Mouse (Mus musculus) heart, embryonic 10.5 days (tissue): ENCODE data around the gene Bsg. TPM values are rescaled to one million over a fixed set of nuclear protein-coding genes. Genes with fewer than 3 reads are reported as not detected.

ENCODE experiments used
- DNase-seq: peaks from one replicate; pipeline ENCODE4 v3.0.0-alpha.2; 2017; ENCODE audit warnings: low spot score
- H3K27ac ChIP-seq: fragments of 300-500 bp; sonication (generic); 2 replicates; pipeline ENCODE4 v1.5.1; 2016; ENCODE audit warnings: mild to moderate bottlenecking
- H3K27me3 ChIP-seq: fragments of 300-500 bp; sonication (generic); 2 replicates; pipeline ENCODE4 v1.6.1; 2016; ENCODE audit warnings: mild to moderate bottlenecking; ENCODE audit not compliant: poor library complexity, insufficient read depth, severe bottlenecking
- H3K36me3 ChIP-seq: fragments of 300-500 bp; sonication (generic); 2 replicates; pipeline ENCODE4 v1.6.1; 2016; ENCODE audit warnings: mild to moderate bottlenecking, moderate library complexity
- H3K4me1 ChIP-seq: fragments of 300-500 bp; sonication (generic); 2 replicates; pipeline ENCODE4 v1.6.1; 2016; ENCODE audit warnings: mild to moderate bottlenecking
- H3K4me3 ChIP-seq: fragments of 300-500 bp; sonication (generic); 2 replicates; pipeline ENCODE4 v1.5.1; 2016; ENCODE audit warnings: mild to moderate bottlenecking, moderate library complexity
- H3K9me3 ChIP-seq: fragments of 300-500 bp; sonication (generic); 2 replicates; pipeline ENCODE4 v1.6.1; 2016; ENCODE audit warnings: mild to moderate bottlenecking, moderate library complexity
- WGBS: fragments of 180-500 bp; shearing (Covaris S2); methylation state at CpG from one replicate; pipeline ENCODE4 v1.1.7; 2016; 5-methylcytosine and 5-hydroxymethylcytosine counted together
- polyA plus RNA-seq: library from polyadenylated mRNA; unstranded; fragments of >200 nt; fragmentation: Nextera tagmentation; extraction: Ambion mirVana; gene quantifications from 2 replicates; pipeline ENCODE4 v1.2.1, GENCODE M21; 2016

The Bsg gene
- polyA plus RNA-seq = 1,251 and 1,319 TPM in 2 replicates

DNA sequence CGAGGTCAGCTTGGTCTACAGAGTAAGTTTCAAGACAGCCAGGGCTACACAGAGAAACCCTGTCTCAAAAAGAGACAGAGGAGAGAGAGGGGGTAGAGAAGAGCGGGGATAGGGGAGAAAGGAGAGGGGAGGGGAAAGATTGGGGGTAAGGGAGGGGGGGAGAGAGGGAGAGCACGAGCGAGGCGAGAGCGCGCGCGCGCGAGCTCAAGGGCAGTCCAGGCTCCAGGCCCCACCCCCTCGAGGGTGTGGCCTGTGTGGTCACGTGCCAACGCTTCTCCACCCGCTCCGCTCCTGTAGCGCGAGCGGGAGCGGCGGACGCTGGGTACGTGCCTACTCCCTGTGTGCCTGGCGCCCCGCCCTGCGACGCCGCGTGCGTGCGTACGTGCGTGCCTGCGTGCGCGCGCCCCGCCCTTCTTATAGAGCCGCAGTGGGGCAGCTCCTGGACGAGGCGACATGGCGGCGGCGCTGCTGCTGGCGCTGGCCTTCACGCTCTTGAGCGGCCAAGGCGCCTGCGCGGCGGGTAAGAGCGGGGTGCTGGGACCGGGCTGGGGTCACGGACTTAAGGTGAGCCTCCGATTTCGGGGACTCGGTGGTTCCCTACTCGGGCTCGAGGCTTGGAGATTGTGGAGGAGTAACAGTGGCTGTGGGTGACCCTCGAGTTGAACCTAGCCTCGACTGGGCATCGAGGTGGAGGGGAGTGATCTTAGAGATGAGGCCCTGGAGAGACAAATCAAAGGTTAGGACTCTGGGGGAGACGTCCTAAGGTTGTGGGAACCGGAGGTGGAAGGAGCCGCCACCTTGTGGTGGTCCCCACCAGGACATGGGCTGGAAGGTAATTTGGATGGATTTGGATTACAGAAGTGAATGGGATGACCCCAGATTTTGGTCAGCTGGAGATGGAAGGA, at the start of gene Bsg:
Bsg (plus strand) TSS at position 427 of the 905 bp plus-strand sequence.
- Histone ChIP-seq H3K27me3 (no peaks in the 10 kb centered on the region), H3K4me1 (peaks cover 66% of the 10 kb centered on the region)

DNA sequence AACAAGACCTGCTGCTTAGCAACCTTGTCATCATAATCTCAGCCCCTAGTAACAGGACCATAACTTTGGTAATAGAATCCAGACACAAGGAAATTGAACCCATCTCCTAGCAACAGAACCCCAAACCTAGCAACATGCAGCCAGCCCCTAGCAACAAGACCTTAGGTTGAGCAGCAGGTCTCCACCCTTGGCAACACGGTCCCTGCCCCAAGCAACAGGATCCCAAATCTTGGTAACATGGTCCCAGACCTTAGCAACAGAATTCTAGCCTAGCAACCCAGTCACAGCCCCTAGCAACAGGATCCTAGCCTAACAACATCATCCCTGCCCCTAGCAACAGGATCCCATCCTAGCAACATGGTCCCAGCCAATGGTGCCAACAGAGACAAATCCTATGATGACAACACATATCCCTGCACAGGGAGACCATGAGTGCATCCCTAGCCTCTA, 49.3 kb upstream of the Bsg start:
- no peak for DNase-seq
- Histone ChIP-seq H3K9me3 (no peaks in the 10 kb centered on the region), H3K4me3 (no peak overlapping the region), H3K27me3 (peaks cover 29% of the 10 kb centered on the region), H3K27ac (no peak overlapping the region), H3K36me3 (no peaks in the 10 kb centered on the region), H3K4me1 (no peaks in the 10 kb centered on the region)
- 40% methylated on average over 1 of the region's 1 CpGs for WGBS

More for the DNA sequence above, at the start of gene Bsg:
- Histone ChIP-seq H3K9me3 (no peaks in the 10 kb centered on the region), H3K4me3 (peak within 1 kb of the TSS; percentile 74), H3K36me3 (peaks cover 33% of the 10 kb centered on the region), H3K27ac (peak within 1 kb of the TSS; percentile 95)
- peak; percentile 99 for DNase-seq
- 1% methylated on average over 65 of the region's 65 CpGs for WGBS

DNA sequence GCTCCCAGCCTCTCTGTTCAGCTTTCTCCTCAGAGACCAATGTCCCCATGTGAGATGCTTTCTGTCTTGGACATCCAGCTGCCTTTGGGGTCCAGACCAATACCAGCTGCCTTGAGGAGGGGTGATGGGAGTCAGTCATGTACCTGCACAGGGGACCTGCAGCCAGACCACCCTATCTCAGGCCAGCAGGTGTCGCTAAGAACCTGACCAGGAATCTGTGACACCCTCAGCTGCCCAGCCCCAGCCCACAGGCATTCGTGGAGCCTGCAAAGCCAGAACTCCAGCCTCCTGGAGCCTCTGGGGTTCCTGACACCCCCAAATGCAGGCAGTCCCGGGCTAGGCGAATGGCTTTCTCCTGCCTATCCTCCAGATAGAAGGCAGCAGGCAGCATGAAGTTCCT, 45.5 kb upstream of the Bsg start:
- WGBS = 13% methylated on average over 4 of the region's 4 CpGs
- H3K4me3 ChIP-seq = no peak overlapping the region
- H3K4me1 ChIP-seq = peaks cover 9% of the 10 kb centered on the region
- no peaks in the 10 kb centered on the region for H3K36me3 ChIP-seq
- H3K27me3 ChIP-seq = peaks cover 22% of the 10 kb centered on the region
- no peak overlapping the region for H3K27ac ChIP-seq
- H3K9me3 ChIP-seq = no peaks in the 10 kb centered on the region
- DNase-seq = no peak

DNA sequence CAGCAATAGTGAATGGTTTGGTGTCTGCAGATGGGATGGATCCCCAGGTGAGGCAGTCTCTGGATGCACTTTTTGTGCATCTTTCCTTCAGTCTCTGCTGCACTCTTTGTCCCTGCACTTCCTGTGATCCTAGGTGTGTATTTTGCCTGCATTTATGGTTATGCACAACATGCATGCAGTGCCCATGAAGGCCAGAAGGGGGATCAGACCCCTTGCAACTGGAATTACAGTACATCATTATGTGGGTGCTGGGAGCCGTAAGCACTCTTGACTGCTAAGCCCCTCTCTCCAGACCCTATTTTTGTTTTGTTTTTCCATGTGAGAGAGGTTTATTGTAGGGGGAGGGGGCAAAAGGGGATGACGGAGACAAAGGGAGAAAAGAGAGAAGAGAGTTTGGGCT, 44.0 kb upstream of the Bsg start:
- Histone ChIP-seq H3K4me1 (peaks cover 15% of the 10 kb centered on the region), H3K4me3 (no peak overlapping the region), H3K27ac (no peak overlapping the region), H3K27me3 (peaks cover 17% of the 10 kb centered on the region), H3K36me3 (no peaks in the 10 kb centered on the region), H3K9me3 (no peaks in the 10 kb centered on the region)
- DNase-seq = no peak
- WGBS = 70% methylated on average over 2 of the region's 2 CpGs

DNA sequence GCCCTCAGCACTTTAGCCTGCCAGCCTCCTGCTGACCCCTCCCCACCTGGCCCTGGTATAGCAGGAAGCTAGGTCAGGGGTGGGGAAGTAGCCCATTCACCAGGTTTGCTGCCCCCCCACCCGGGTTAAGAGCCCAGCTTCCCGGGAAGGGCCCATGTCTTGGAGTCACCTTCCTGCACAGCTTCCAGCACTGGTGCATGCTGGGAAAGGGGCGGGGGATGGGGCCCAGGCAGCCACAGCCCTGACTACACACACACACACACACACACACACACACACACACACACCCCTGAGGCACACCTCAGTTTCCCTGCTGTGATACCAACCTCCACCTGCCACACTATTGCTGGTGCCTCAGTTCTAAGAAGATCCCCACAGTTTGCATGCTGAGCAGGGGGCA, 42.4 kb upstream of the Bsg start:
- Histone ChIP-seq H3K36me3 (no peaks in the 10 kb centered on the region), H3K4me3 (no peak overlapping the region), H3K27me3 (peaks cover 16% of the 10 kb centered on the region), H3K9me3 (no peaks in the 10 kb centered on the region), H3K27ac (peak overlapping the region; percentile 24; the same call in 1 of the 2 replicates), H3K4me1 (peaks cover 15% of the 10 kb centered on the region)
- 37% methylated on average over 3 of the region's 3 CpGs for WGBS
- no peak for DNase-seq

DNA sequence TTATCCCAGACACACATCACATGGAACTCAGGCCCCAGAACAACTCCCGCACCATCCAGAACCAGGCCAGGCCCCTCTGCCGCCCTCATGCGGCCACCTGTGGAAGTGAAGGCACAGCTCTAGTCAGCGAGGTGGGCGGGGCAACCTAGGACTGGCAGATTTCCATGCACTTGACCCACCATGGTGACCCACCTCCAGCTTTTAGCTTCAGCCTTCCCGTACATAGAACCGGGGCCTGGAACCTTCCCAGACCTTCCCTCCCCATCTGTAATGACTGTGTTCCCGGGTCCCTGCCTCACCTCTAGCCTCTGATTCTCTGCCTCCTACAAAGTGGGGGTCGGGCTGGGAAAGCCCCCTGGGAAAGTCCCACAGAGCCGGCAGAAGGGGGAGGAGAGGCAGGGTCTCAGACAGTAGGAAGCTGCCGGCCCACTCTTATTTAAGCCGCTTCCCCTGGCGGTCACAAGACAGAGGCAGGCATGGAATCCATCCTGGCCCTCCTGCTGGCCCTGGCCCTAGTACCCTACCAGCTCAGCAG, 40.1 kb upstream of the Bsg start, which contains the start of gene Madcam1:
Madcam1 (plus strand) TSS at position 429 of the 535 bp plus-strand sequence.
- Histone ChIP-seq H3K9me3 (no peaks in the 10 kb centered on the region), H3K27ac (no peak within 1 kb of the TSS), H3K4me3 (no peak within 1 kb of the TSS), H3K27me3 (peaks cover 16% of the 10 kb centered on the region), H3K4me1 (peaks cover 15% of the 10 kb centered on the region), H3K36me3 (no peaks in the 10 kb centered on the region)
- 14% methylated on average over 13 of the region's 13 CpGs for WGBS
- peak; percentile 90 for DNase-seq

DNA sequence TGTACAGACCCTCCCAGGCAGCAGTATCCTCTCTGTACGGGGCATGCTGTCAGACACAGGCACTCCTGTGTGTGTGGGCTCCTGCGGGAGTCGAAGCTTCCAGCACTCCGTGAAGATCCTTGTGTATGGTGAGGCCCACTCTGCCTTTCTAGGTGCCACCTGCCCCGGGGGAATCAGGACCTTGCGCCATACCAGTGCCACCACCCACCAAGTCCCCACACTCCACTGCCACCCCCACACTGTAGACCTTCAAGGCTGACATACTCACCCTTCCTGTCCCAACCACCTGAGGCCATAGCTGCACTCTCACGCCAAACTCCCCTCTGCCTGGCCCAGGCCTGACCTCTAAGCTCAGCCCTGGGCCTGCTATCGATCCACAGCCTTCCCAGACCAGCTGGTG, 39.2 kb upstream of the Bsg start:
- Histone ChIP-seq H3K4me1 (peaks cover 16% of the 10 kb centered on the region), H3K9me3 (no peaks in the 10 kb centered on the region), H3K36me3 (no peaks in the 10 kb centered on the region), H3K27ac (no peak overlapping the region), H3K27me3 (peaks cover 16% of the 10 kb centered on the region), H3K4me3 (no peak overlapping the region)
- WGBS = 87% methylated on average over 8 of the region's 8 CpGs
- no peak for DNase-seq

DNA sequence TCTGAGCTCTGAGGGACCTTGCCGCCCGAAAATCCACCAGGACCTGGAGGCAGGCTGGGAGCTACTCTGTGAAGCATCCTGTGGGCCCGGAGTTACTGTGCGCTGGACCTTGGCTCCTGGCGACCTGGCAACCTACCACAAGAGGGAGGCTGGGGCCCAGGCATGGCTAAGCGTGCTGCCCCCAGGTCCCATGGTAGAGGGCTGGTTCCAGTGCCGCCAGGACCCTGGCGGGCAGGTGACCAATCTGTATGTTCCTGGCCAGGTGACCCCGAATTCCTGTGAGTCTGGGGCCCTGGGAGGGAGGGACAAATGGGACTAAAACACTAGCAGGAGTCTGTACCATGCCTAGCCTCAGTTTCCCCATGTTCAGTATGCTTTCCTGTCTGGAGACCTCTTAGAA, 37.8 kb upstream of the Bsg start:
- H3K27ac ChIP-seq = no peak overlapping the region
- H3K27me3 ChIP-seq = peaks cover 12% of the 10 kb centered on the region
- peaks cover 23% of the 10 kb centered on the region for H3K4me1 ChIP-seq
- WGBS = 64% methylated on average over 9 of the region's 9 CpGs
- no peak overlapping the region for H3K4me3 ChIP-seq
- H3K36me3 ChIP-seq = no peaks in the 10 kb centered on the region
- DNase-seq = no peak
- no peaks in the 10 kb centered on the region for H3K9me3 ChIP-seq

DNA sequence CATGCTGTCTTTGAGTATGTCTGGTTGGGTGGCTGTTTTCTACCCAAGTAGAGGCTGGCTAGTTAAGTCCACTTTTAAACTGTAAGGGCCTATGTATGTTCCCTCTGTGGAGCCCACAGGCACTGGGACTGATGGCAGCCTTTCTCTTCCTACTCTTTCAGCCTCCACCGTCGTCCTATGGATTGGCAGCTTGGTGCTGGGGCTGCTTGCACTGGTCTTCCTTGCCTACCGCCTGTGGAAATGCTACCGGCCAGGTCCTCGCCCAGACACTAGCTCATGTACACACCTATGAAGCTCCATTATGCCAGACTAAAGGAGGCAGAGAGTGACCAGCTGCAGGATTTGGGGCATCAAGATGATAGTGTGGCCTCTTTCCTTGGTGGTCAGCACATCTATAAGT, 36.2 kb upstream of the Bsg start:
- no peak for DNase-seq
- peaks cover 24% of the 10 kb centered on the region for H3K4me1 ChIP-seq
- WGBS = 77% methylated on average over 5 of the region's 5 CpGs

DNA sequence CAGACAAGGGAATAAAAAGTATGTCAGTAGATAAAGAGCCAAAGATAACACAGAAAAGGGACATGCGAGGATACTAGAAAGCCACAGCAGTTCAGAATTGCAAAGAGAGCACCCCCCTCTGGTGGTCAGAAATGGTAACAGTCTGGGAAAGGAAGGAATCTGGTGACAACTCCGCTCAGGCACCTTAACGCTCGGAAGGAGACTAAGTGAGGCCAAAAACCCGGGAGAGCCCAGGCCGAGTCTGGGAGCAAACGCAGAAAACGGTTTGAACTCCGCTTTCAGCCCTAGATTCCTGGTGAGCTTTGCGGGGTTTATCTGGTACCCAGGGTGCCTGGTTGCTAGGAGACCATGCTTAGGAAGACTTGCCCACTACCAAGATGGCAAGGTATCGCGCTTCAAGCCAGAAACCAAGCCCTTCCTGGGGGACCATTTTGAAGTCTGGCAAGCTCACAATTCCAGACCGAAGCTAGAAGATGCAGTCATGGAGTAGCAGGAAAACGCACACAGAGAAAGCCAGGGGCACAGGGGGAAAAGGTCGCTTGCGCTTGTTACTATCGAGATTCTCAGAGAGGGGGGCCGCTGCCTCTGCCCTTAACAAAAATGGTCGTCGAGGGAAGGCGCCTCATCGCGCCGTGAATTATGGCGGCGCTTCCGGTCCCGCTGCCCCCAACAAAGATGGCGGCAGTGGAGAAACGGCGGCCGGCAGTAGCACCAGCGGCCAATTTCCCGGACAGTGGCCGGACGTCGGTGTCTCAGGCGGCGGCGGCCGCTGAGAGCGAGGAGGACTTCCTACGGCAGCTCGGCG, 35.3 kb upstream of the Bsg start, which contains the start of gene Tpgs1:
Tpgs1 (plus strand) TSS at position 599 of the 805 bp plus-strand sequence.
- Histone ChIP-seq H3K36me3 (peaks cover 13% of the 10 kb centered on the region; the same call in 1 of the 2 replicates), H3K9me3 (no peaks in the 10 kb centered on the region), H3K4me3 (peak within 1 kb of the TSS; percentile 90), H3K27me3 (peaks cover 12% of the 10 kb centered on the region), H3K4me1 (peaks cover 24% of the 10 kb centered on the region), H3K27ac (peak within 1 kb of the TSS; percentile 94)
- DNase-seq = peak; percentile 96
- under 1% methylated on average over 45 of the region's 45 CpGs for WGBS

More for the DNA sequence above, 36.2 kb upstream of the Bsg start:
- Histone ChIP-seq H3K4me3 (no peak overlapping the region), H3K36me3 (peaks cover 5% of the 10 kb centered on the region; the same call in 1 of the 2 replicates), H3K9me3 (no peaks in the 10 kb centered on the region), H3K27me3 (peaks cover 12% of the 10 kb centered on the region), H3K27ac (no peak overlapping the region)

DNA sequence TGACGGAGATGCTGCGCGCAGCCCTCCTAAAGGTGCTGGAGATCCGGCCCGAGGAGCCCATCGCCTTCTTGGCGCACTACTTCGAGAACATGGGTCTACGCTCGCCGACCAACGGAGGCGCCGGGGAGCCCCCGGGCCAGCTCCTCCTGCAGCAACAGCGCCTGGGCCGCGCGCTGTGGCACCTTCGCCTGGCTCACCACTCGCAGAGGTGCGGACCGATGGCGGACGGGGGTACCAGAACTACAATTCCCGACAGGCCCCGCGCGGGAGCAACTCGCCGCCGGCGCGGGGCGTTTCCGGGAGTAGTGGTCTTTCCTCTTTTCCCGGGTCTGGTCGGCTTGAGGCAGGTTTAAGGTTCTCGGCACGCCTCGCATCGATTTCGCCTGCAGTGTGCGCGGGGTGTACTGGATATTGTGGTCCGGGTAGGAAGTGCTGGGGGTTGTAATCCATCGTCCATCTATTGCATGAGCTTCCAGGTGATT, 34.7 kb upstream of the Bsg start:
- WGBS = under 1% methylated on average over 47 of the region's 47 CpGs
- Histone ChIP-seq H3K27me3 (peaks cover 11% of the 10 kb centered on the region), H3K4me3 (peak overlapping the region; percentile 90), H3K36me3 (peaks cover 14% of the 10 kb centered on the region; the same call in 1 of the 2 replicates), H3K9me3 (no peaks in the 10 kb centered on the region), H3K4me1 (peaks cover 19% of the 10 kb centered on the region), H3K27ac (peak overlapping the region; percentile 94)
- peak; percentile 90 for DNase-seq

DNA sequence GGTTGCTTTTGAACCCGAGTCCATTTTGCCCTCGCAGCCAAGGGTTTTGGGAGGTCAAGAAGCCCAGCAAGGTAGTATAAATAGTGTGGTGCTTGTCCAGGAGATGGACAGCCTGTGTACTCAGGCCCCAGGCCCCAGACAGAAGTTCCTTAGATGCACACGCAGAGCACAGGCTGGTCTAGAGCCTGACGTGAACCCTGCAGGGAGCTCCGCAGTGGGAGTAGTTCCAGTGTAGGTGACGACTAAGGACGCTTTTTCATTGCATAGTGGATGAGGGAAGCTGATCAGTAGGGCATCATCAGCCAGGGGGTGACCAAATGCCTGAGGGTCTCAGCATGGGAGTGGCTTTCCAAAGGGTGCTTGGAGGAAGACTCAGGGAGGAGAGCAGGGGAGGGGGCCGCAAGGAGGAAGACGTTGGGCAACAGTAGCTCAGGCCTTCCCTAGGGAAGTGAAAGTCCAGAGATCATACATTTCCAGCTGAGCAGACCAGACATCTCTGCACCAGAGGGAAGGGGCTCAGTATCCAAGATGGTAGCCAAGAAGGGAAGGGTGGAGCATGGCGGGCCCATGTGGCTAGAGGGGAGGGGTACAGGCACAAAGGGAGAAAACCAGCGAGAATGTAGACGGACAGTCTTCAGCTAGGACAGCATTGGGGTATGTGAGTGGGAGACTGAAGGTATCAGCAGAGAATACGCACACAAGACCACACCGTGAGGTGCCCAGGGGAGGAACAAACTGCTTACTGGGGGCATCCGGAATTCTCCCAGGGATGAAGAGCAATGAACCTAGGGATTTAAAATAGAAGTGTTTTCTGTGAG, 34.0 kb upstream of the Bsg start:
- H3K4me1 ChIP-seq = peaks cover 21% of the 10 kb centered on the region
- H3K27me3 ChIP-seq = peaks cover 4% of the 10 kb centered on the region
- 36% methylated on average over 15 of the region's 15 CpGs for WGBS
- peak overlapping the region; percentile 94 for H3K27ac ChIP-seq
- H3K36me3 ChIP-seq = peaks cover 14% of the 10 kb centered on the region; the same call in 1 of the 2 replicates
- peak overlapping the region; percentile 90 for H3K4me3 ChIP-seq
- no peak for DNase-seq
- no peaks in the 10 kb centered on the region for H3K9me3 ChIP-seq
